Mouse (Mus musculus) G1E (cell line): Measurements from ENCODE around the gene Dnajb1.

Experiments used
- CTCF ChIP-seq: IDR thresholded peaks from 2 replicates; pipeline ENCODE4 v1.5.1; 2012; ENCODE audit warnings: low read depth, low read length, inconsistent platforms, mixed read lengths
- GATA1 ChIP-seq: IDR thresholded peaks from 2 replicates; pipeline ENCODE4 v1.6.1; 2012; ENCODE audit warnings: borderline replicate concordance, low read length, inconsistent platforms, mixed read lengths
- POLR2AphosphoS5 ChIP-seq: IDR thresholded peaks from 2 replicates; pipeline ENCODE4 v1.6.1; 2012; ENCODE audit warnings: low read depth, low read length, inconsistent platforms; ENCODE audit not compliant: insufficient replicate concordance
- TAL1 ChIP-seq: conservative IDR thresholded peaks from 2 replicates; pipeline ENCODE4 v1.6.1; 2012; ENCODE audit warnings: low read depth, low read length, inconsistent platforms, mixed read lengths

- TF ChIP-seq GATA1, result no peak
- TF ChIP-seq CTCF, result no peak
- no peak for TF ChIP-seq TAL1
- no peak for TF ChIP-seq POLR2AphosphoS5
Measured at GRCm38 (mm10) chr8:83562669-83563068, 45.3 kb upstream of the Dnajb1 start.
